Mouse (Mus musculus): ENCODE results near the gene Mtch1. TPM values are rescaled to one million over a fixed set of nuclear protein-coding genes. Genes with fewer than 3 reads are reported as not detected.

Gene Mtch1
- polyA plus RNA-seq, 1 experiment from 2014 or later, result 420 TPM

DNA sequence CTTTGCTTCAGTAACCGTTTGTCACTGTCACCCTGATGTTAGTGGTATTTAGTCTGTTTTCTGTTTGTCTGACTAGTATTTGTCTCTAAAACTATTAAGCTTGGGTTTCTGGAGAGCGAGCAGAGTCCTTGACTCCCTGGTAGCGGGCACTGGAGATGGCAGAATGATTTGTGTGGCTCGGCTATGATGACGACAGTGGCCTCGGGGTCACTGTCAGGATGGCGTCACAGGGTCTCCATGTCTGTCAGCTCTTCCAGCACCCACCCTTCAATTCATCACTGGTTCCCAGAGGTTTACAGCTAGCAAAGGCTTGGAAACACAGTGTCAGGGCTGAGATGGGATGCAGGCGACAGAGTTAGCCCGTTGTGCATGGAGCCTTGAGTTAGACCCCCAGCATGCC, 36.2 kb upstream of the Mtch1 start:
- Histone ChIP-seq H3K4me2 (replicated peaks) (no peak overlapping the region), H3K9ac (no peak overlapping the region), H3K27ac (no peak overlapping the region), H3K36me3 (no peaks in the 10 kb centered on the region), H3K4me3 (no peak overlapping the region), H3K9me3 (no peaks in the 10 kb centered on the region), H3K4me1 (no peaks in the 10 kb centered on the region), H3K27me3 (no peaks in the 10 kb centered on the region)
- ATAC-seq (ENCODE audit: insufficient number of reproducible peaks, insufficient read depth, low FRiP score, low TSS enrichment), result no peak
- WGBS, result 79% methylated on average over 9 of the region's 9 CpGs

GRCm38 (mm10) chr17:29382417-29382816, 34.7 kb upstream of the Mtch1 start:
- Histone ChIP-seq H3K4me3 (no peak overlapping the region), H3K27ac (no peak overlapping the region), H3K36me3 (no peaks in the 10 kb centered on the region), H3K4me1 (no peaks in the 10 kb centered on the region), H3K9ac (no peak overlapping the region), H3K9me3 (no peaks in the 10 kb centered on the region), H3K27me3 (no peaks in the 10 kb centered on the region), H3K4me2 (replicated peaks) (no peak overlapping the region)
- ATAC-seq (ENCODE audit: insufficient number of reproducible peaks, insufficient read depth, low FRiP score, low TSS enrichment), result no peak
- WGBS, result 62% methylated on average over 11 of the region's 11 CpGs

GRCm38 (mm10) chr17:29381472-29381871, 33.7 kb upstream of the Mtch1 start:
- Histone ChIP-seq H3K9me3 (no peaks in the 10 kb centered on the region), H3K27ac (no peak overlapping the region), H3K4me2 (replicated peaks) (no peak overlapping the region), H3K4me3 (no peak overlapping the region), H3K36me3 (no peaks in the 10 kb centered on the region), H3K9ac (no peak overlapping the region), H3K27me3 (no peaks in the 10 kb centered on the region), H3K4me1 (no peaks in the 10 kb centered on the region)
- no peak for ATAC-seq (ENCODE audit: insufficient number of reproducible peaks, insufficient read depth, low FRiP score, low TSS enrichment)
- 21% methylated on average over 7 of the region's 7 CpGs for WGBS

GRCm38 (mm10) chr17:29380241-29380640, 32.5 kb upstream of the Mtch1 start:
- Histone ChIP-seq H3K36me3 (no peaks in the 10 kb centered on the region), H3K27ac (no peak overlapping the region), H3K4me1 (no peaks in the 10 kb centered on the region), H3K4me3 (no peak overlapping the region), H3K9me3 (no peaks in the 10 kb centered on the region), H3K27me3 (no peaks in the 10 kb centered on the region), H3K4me2 (replicated peaks) (no peak overlapping the region), H3K9ac (no peak overlapping the region)
- ATAC-seq (ENCODE audit: insufficient number of reproducible peaks, insufficient read depth, low FRiP score, low TSS enrichment), result no peak
- 78% methylated on average over 4 of the region's 4 CpGs for WGBS

DNA sequence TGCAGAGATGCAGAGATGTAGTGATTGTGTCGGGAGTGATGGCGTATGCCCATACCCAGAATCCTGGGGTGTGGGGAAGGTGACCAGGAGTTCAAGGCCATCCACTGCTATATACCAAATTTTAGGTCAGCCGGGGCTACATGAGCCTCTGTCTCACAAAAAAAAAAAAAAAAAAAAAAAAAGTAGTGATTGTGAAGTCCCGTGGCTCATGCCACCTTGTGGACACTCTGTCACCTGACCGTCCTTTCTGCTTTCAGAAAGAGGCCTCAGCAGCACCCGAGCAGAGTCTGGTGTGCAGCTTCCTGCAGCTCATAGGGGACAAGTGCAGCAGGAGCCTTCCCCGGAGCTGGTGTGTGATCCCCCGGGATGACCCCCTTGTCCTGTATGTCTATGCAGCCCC, 30.3 kb upstream of the Mtch1 start:
- no peak overlapping the region for H3K4me2 ChIP-seq (replicated peaks)
- H3K9me3 ChIP-seq, result no peaks in the 10 kb centered on the region
- H3K27me3 ChIP-seq, result no peaks in the 10 kb centered on the region
- WGBS, result 65% methylated on average over 8 of the region's 8 CpGs
- no peak overlapping the region for H3K9ac ChIP-seq
- H3K36me3 ChIP-seq, result no peaks in the 10 kb centered on the region
- no peak for ATAC-seq (ENCODE audit: insufficient number of reproducible peaks, insufficient read depth, low FRiP score, low TSS enrichment)
- H3K27ac ChIP-seq, result no peak overlapping the region
- no peaks in the 10 kb centered on the region for H3K4me1 ChIP-seq
- H3K4me3 ChIP-seq, result no peak overlapping the region

DNA sequence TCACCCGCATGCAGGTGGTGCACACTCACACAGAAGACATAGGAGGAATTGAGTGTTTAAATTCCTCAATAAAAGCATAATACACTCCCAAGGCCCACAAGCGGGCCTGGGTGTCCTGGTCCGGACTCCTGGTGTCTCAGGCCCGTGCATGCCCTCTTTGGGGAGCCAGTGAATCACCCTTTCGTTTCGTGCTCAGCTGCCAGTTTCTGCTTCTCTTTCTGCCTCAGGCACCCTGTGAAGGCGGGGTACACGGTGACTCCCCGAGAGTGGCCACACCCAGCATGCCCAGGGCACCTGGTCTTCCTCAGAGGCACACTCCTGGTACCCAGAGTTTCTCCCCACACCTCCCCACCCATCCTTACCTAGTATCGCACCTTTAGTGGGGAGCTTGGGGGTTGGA, 28.1 kb upstream of the Mtch1 start:
- H3K9me3 ChIP-seq, result no peaks in the 10 kb centered on the region
- ATAC-seq (ENCODE audit: insufficient number of reproducible peaks, insufficient read depth, low FRiP score, low TSS enrichment), result no peak
- H3K4me3 ChIP-seq, result no peak overlapping the region
- H3K4me1 ChIP-seq, result no peaks in the 10 kb centered on the region
- H3K9ac ChIP-seq, result no peak overlapping the region
- no peaks in the 10 kb centered on the region for H3K36me3 ChIP-seq
- WGBS, result 70% methylated on average over 10 of the region's 10 CpGs
- no peak overlapping the region for H3K27ac ChIP-seq
- no peak overlapping the region for H3K4me2 ChIP-seq (replicated peaks)
- H3K27me3 ChIP-seq, result no peaks in the 10 kb centered on the region

GRCm38 (mm10) chr17:29370984-29371723, 23.4 kb upstream of the Mtch1 start:
- Histone ChIP-seq H3K9me3 (no peaks in the 10 kb centered on the region), H3K4me1 (peaks cover 4% of the 10 kb centered on the region; the same call in 1 of the 2 replicates), H3K27ac (no peak overlapping the region), H3K27me3 (0 out of 2 replicates have a peak, but pooled peaks cover 6% of the 10 kb centered on the region), H3K4me3 (no peak overlapping the region), H3K36me3 (no peaks in the 10 kb centered on the region), H3K4me2 (replicated peaks) (no peak overlapping the region), H3K9ac (no peak overlapping the region)
- 8% methylated on average over 5 of the region's 5 CpGs for WGBS
- no peak for ATAC-seq (ENCODE audit: insufficient number of reproducible peaks, insufficient read depth, low FRiP score, low TSS enrichment)

DNA sequence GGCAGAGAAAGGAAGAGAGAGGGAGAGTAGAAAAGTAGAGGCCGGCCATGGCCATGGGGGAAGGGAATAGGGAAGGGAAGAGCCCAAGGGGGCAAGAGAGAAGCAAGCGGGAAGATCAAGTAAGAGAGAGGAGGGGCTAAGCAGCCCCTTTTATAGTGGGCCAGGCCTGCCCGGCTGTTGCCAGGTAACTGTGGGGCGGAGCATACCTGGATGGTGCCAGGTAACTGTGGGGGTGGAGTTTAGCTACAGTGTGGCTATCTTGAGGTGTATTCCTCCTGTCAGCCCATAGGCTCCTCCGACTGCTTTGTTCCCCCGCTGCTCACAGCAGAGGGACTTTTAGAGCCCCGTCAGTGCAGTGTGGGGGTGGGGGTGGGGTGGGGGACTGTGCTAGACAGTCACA, 21.0 kb upstream of the Mtch1 start:
- Histone ChIP-seq H3K4me3 (0 out of 2 replicates have a peak overlapping the region, but pooled peaks have one; percentile 4), H3K9ac (no peak overlapping the region), H3K27me3 (0 out of 2 replicates have a peak, but pooled peaks cover 6% of the 10 kb centered on the region), H3K4me1 (peaks cover 4% of the 10 kb centered on the region; the same call in 1 of the 2 replicates), H3K4me2 (replicated peaks) (peak overlapping the region; percentile 8; the same call in 1 of the 2 replicates), H3K36me3 (no peaks in the 10 kb centered on the region), H3K9me3 (no peaks in the 10 kb centered on the region), H3K27ac (no peak overlapping the region)
- 15% methylated on average over 7 of the region's 7 CpGs for WGBS
- no peak for ATAC-seq (ENCODE audit: insufficient number of reproducible peaks, insufficient read depth, low FRiP score, low TSS enrichment)

- Histone ChIP-seq H3K36me3 (no peaks in the 10 kb centered on the region), H3K9ac (no peak overlapping the region), H3K4me3 (no peak overlapping the region), H3K27ac (no peak overlapping the region), H3K4me1 (peaks cover 4% of the 10 kb centered on the region; the same call in 1 of the 2 replicates), H3K27me3 (0 out of 2 replicates have a peak, but pooled peaks cover 6% of the 10 kb centered on the region), H3K9me3 (no peaks in the 10 kb centered on the region), H3K4me2 (replicated peaks) (no peak overlapping the region)
- no peak for ATAC-seq (ENCODE audit: insufficient number of reproducible peaks, insufficient read depth, low FRiP score, low TSS enrichment)
- 87% methylated on average over 13 of the region's 13 CpGs for WGBS
Observed at GRCm38 (mm10) chr17:29365105-29365621, 17.4 kb upstream of the Mtch1 start.

GRCm38 (mm10) chr17:29363109-29363508, 15.4 kb upstream of the Mtch1 start:
- ATAC-seq (ENCODE audit: insufficient number of reproducible peaks, insufficient read depth, low FRiP score, low TSS enrichment), result no peak

GRCm38 (mm10) chr17:29361982-29362691, 14.4 kb upstream of the Mtch1 start:
- no peak overlapping the region for H3K27ac ChIP-seq
- no peak overlapping the region for H3K4me3 ChIP-seq
- H3K9ac ChIP-seq, result no peak overlapping the region
- no peaks in the 10 kb centered on the region for H3K36me3 ChIP-seq
- H3K9me3 ChIP-seq, result no peaks in the 10 kb centered on the region
- WGBS, result 51% methylated on average over 8 of the region's 8 CpGs
- no peak for ATAC-seq (ENCODE audit: insufficient number of reproducible peaks, insufficient read depth, low FRiP score, low TSS enrichment)
- peaks cover 1% of the 10 kb centered on the region; the same call in 1 of the 2 replicates for H3K4me1 ChIP-seq
- no peaks in the 10 kb centered on the region for H3K27me3 ChIP-seq
- no peak overlapping the region for H3K4me2 ChIP-seq (replicated peaks)

More at GRCm38 (mm10) chr17:29363109-29363508, 15.4 kb upstream of the Mtch1 start:
- no peak overlapping the region for H3K9ac ChIP-seq
- H3K9me3 ChIP-seq, result no peaks in the 10 kb centered on the region
- no peaks in the 10 kb centered on the region for H3K36me3 ChIP-seq
- WGBS, result 81% methylated on average over 8 of the region's 8 CpGs
- H3K4me2 ChIP-seq (replicated peaks), result no peak overlapping the region
- H3K4me1 ChIP-seq, result no peaks in the 10 kb centered on the region
- no peak overlapping the region for H3K4me3 ChIP-seq
- H3K27me3 ChIP-seq, result no peaks in the 10 kb centered on the region
- no peak overlapping the region for H3K27ac ChIP-seq

- H3K27ac ChIP-seq, result no peak within 1 kb of the TSS
- no peak within 1 kb of the TSS for H3K4me3 ChIP-seq
Observed at GRCm38 (mm10) chr17:29360761-29361221, 13.1 kb upstream of the Mtch1 start, which contains the start of gene Fgd2. Gene Fgd2 (plus strand): TSS chr17:29360914.

More at GRCm38 (mm10) chr17:29360761-29361221, 13.1 kb upstream of the Mtch1 start, which contains the start of gene Fgd2:
- ATAC-seq (ENCODE audit: insufficient number of reproducible peaks, insufficient read depth, low FRiP score, low TSS enrichment), result no peak
- H3K9me3 ChIP-seq, result no peaks in the 10 kb centered on the region
- 16% methylated on average over 5 of the region's 5 CpGs for WGBS
- no peaks in the 10 kb centered on the region for H3K36me3 ChIP-seq
- no peak within 1 kb of the TSS for H3K4me2 ChIP-seq (replicated peaks)
- H3K4me1 ChIP-seq, result peaks cover 15% of the 10 kb centered on the region
- H3K27me3 ChIP-seq, result no peaks in the 10 kb centered on the region
- H3K9ac ChIP-seq, result no peak within 1 kb of the TSS

All from embryonic facial prominence, embryonic 12.5 days (tissue).